Mouse (Mus musculus) splenic B cell, adult 2 months (primary cell): ENCODE measurements around the gene Ccdc153.

Source experiments
- DNase-seq: peaks from one replicate; pipeline ENCODE4 v3.0.0-alpha.2; 2011; ENCODE audit warnings: low read depth, low spot score
- H3K27me3 ChIP-seq: 2 replicates; pipeline ENCODE4 v1.6.1; 2012; ENCODE audit warnings: mild to moderate bottlenecking, low read length, moderate library complexity, mixed read lengths; ENCODE audit not compliant: control insufficient read depth, poor library complexity, insufficient read depth, severe bottlenecking
- H3K36me3 ChIP-seq: 2 replicates; pipeline ENCODE4 v1.6.1; 2012; ENCODE audit warnings: mild to moderate bottlenecking, low read length, moderate library complexity, mixed read lengths; ENCODE audit not compliant: control insufficient read depth, poor library complexity, insufficient read depth, severe bottlenecking

Ccdc153 gene

GRCm38 (mm10) chr9:44251314-44251713 lies 10.8 kb downstream of the Ccdc153 start, which contains the start of gene Pdzd3:
Pdzd3 (minus strand) TSS chr9:44251471.
- H3K27me3 ChIP-seq, result no peaks in the 10 kb centered on the region
- H3K36me3 ChIP-seq, result no peaks in the 10 kb centered on the region
- DNase-seq, result no peak

DNA sequence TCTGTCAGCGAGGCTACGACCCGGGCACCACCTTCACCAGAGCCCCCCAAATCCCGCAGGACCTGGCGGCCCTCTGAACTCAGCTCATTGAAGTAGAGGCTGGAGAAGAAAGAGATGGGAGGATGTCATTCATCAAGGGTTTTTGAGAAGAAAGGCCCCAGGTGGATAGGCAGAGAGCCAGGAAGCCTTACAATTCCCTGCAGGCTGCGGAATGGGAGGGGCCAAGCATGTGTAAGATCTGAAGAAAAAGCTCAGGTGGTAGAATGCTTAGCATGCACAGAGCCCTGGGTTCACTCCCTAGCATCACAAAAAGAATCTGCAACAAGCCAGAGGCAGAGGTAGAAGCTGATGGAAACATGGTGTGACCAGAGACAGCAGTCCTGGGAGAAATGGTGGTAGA lies 13.0 kb downstream of the Ccdc153 start:
- Histone ChIP-seq H3K36me3 (no peaks in the 10 kb centered on the region), H3K27me3 (no peaks in the 10 kb centered on the region)
- no peak for DNase-seq

- no peaks in the 10 kb centered on the region for H3K27me3 ChIP-seq
- DNase-seq, result no peak
- no peaks in the 10 kb centered on the region for H3K36me3 ChIP-seq
These were observed 14.1 kb downstream of the Ccdc153 start for GRCm38 (mm10) chr9:44254508-44255135.

DNA sequence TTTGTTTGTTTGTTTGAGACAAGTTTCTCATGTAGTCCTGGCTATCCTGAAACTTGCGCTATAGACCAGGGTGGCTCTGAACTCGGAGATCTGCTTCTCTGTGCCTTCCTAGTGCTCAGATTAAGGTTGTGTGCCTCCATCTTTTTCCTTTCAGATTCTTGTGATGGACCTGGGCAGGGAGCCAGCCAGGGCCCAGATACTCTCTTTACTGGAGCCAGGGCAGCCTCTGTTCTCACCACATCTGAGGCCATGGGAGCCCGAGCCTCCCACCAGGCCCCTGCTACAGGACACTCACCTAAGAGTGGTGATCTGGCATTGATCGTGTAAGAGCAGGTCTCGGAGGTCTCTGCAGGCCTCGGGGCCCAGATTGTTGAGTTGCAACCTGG lies 14.7 kb downstream of the Ccdc153 start:
- H3K27me3 ChIP-seq, result no peaks in the 10 kb centered on the region
- H3K36me3 ChIP-seq, result no peaks in the 10 kb centered on the region
- no peak for DNase-seq

- Histone ChIP-seq H3K36me3 (no peaks in the 10 kb centered on the region), H3K27me3 (no peaks in the 10 kb centered on the region)
- DNase-seq, result no peak
These were observed 15.7 kb downstream of the Ccdc153 start for GRCm38 (mm10) chr9:44256213-44256612.

- no peak for DNase-seq
- H3K36me3 ChIP-seq, result no peaks in the 10 kb centered on the region
- no peaks in the 10 kb centered on the region for H3K27me3 ChIP-seq
These were observed 18.5 kb downstream of the Ccdc153 start for GRCm38 (mm10) chr9:44259014-44259413.

DNA sequence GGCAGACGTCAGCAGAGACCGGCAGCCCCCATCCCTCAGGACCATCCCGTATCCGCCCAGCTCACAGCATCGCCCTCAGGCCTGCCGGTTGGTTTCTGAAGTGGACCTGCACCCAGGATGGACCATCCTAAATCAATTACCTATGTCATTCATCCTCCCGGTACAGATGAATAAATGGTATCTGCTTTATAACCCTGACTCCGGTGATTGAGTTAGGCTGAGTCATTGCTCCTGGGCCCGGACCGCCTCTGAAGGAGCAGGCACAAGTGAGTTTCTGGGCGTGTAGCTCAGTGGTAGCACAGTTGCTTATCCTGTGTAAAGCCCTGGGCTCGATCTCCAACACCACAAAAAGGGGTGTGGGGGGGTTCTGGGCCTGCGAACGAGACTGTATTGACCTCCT lies 20.9 kb downstream of the Ccdc153 start:
- Histone ChIP-seq H3K36me3 (no peaks in the 10 kb centered on the region), H3K27me3 (no peaks in the 10 kb centered on the region)
- no peak for DNase-seq

DNA sequence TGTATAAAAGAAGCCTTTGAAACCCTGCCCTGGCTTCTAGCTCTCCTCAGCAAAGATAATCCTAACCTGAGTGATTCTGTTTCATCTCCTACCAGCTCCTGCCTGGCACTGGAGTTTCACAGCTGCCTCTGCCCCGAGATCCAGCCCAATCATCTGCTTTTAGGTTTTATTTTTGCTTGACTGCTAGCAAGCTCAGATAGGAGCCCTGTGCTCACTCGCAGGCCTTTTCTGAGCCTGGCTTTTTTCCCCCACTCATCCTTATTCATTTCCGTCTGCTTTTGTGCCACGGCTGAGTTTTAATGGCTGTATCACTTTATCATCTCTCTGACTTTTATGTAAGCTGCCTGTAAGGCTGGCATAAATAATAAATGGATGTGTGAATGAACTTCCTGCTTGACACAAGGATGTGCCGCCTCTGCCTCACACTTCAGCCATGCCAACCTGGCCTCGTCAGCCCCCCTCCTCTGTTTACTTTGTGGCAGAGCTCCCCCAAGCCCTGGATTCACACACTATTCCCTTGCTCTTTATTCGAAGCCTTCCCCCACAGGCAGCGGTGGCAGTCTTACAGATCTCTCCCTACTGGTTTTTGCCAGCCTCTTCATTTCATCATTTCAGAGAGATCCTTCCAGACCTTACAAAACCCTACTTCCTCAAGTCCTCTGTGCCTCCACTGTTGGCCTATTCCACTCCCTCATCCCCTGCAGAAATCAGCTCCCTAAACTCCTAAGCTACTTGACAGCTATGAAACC lies 26.2 kb downstream of the Ccdc153 start:
- DNase-seq, result no peak
- no peaks in the 10 kb centered on the region for H3K36me3 ChIP-seq
- H3K27me3 ChIP-seq, result no peaks in the 10 kb centered on the region

- Histone ChIP-seq H3K27me3 (no peaks in the 10 kb centered on the region), H3K36me3 (no peaks in the 10 kb centered on the region)
- no peak for DNase-seq
These were observed 27.0 kb downstream of the Ccdc153 start for GRCm38 (mm10) chr9:44267319-44268026.

- no peaks in the 10 kb centered on the region for H3K36me3 ChIP-seq
These were observed 27.5 kb downstream of the Ccdc153 start for GRCm38 (mm10) chr9:44268027-44268360.

DNA sequence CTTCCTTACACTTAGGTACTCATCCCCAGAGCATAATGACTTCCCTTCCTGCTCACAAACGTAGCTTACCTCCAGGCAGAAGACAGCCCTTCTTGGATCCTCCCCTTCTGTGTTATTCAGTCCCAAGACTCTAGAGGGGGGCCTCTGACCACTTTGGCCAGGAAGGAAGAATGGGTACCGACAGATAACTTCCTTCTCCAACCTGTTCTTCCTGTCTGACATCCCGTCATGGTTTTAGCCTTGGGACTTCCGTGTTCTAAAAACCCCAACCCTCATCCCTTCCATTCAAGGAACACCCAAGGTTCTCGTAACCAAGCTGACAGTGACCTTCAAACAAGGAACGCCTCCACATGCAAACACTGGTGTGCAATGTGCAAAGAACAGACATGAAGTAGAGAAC lies 28.0 kb downstream of the Ccdc153 start, which contains the start of gene Nlrx1:
Gene Nlrx1 (minus strand): TSS at position 168 of the 400 bp plus-strand sequence.
- no peaks in the 10 kb centered on the region for H3K36me3 ChIP-seq
- H3K27me3 ChIP-seq, result no peaks in the 10 kb centered on the region
- no peak for DNase-seq

More at GRCm38 (mm10) chr9:44268027-44268360, 27.5 kb downstream of the Ccdc153 start:
- no peaks in the 10 kb centered on the region for H3K27me3 ChIP-seq
- DNase-seq, result peak; percentile 86

DNA sequence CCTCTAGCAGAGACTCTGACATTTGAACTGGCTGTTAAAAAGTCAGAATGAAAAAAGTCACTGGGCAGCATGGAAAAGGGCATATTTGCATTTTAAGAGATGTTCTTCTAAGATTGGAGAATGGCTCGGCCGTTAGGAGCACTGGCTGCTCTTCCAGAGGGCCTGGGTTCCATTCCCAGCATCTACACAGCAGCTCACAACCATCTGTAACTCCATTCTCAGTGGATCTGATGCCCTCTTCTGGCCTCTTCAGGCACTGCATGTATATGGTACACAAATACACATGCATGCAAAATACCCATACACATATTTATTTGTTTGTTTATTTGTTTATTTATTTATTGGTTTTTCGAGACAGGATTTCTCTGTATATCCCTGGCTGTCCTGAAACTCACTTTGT lies 28.6 kb downstream of the Ccdc153 start:
- DNase-seq, result peak; percentile 73
- Histone ChIP-seq H3K27me3 (no peaks in the 10 kb centered on the region), H3K36me3 (no peaks in the 10 kb centered on the region)

DNA sequence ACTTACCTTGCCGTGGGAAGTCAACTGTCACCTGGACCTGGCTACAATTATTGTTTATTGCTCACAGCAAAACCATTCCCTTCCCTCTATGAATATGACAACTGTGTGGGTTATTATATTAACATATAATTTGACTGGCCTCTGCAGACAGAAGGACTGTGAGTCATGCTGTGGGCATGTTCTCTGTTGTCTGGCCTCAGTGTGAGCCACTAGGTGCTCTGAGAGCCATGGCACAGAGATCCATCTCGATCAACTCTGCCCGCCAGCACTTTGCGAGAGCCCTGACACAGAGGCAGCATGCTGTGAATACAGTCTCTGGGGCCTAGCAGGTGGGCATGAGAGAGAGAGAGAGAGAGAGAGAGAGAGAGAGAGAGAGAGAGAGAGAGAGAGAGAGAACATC lies 29.5 kb downstream of the Ccdc153 start:
- no peak for DNase-seq
- Histone ChIP-seq H3K27me3 (no peaks in the 10 kb centered on the region), H3K36me3 (no peaks in the 10 kb centered on the region)

DNA sequence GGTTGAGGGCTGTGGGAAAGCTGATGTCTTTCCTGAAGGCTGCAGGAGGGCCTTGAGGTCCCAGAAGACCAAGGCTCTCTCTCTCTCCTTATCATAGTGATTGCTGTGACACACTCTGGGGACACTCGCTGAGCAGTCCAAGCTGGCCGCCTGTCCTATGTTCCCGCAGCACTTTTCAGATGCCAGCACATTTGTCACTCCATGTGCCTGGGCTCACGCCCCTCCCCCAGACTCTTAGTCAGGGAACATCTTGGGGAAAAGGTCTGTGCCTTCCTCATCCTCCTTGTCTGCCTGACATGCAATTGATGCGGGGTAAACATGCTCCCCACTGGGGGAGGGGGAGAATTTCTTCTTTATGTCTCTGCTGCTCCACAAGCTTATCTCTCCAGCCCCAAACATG lies 42.7 kb downstream of the Ccdc153 start:
- Histone ChIP-seq H3K36me3 (no peaks in the 10 kb centered on the region), H3K27me3 (no peaks in the 10 kb centered on the region)
- no peak for DNase-seq

DNA sequence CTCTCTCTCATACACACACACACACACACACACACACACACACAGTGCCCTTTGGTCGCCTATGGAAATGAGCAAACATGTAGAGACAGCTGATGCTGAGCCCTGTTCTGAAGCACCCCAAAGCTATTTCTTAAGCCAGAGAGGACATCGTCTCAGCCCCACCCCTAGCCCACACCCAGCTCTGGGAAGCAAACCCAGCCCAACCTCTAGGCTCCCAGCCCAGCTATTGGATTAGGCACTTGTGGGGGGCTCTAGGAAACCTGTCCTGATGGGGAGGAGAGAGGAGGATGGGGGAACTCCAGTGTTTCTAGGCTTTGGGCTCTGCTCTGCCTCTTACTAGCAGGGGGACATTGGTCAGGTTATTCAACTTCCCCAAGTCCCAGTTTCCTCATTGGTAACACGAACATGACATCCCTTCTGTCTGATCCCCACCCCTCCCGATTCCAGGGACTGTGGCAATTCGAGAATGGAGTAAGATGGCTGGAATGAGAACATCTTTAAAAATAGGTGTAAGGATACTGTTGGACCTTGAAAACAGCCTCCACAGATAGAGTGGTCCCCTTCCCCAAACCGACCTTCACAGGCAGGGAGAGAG lies 45.9 kb downstream of the Ccdc153 start:
- Histone ChIP-seq H3K36me3 (peaks cover 2% of the 10 kb centered on the region; the same call in 1 of the 2 replicates), H3K27me3 (no peaks in the 10 kb centered on the region)
- no peak for DNase-seq
